Mouse (Mus musculus) G1E (cell line): ENCODE results near the gene Nop2. TPM values are rescaled to one million over a fixed set of nuclear protein-coding genes. Genes with fewer than 3 reads are reported as not detected.
A peak's percentile ranks its signal among the peaks of the same experiment; 100 is the strongest.

ENCODE experiments used
- ATAC-seq: 2 replicates; pipeline ENCODE4 v1.8.0; 2016; ENCODE audit warnings: mild to moderate bottlenecking; ENCODE audit not compliant: insufficient number of reproducible peaks, poor library complexity, low FRiP score, severe bottlenecking; ENCODE audit errors: extremely low read depth
- DNase-seq: peaks from one replicate; pipeline ENCODE4 v3.0.0; 2012; ENCODE audit warnings: low spot score
- H3K27me3 ChIP-seq: 2 replicates; pipeline ENCODE4 v1.6.1; 2012; ENCODE audit warnings: mild to moderate bottlenecking, low read length, inconsistent platforms; ENCODE audit not compliant: insufficient read depth
- H3K36me3 ChIP-seq: replicated peaks from 2 replicates; pipeline ENCODE3; 2012; ENCODE audit warnings: mild to moderate bottlenecking, inconsistent platforms
- H3K4me1 ChIP-seq: 2 replicates; pipeline ENCODE4 v1.6.1; 2012; ENCODE audit warnings: low read depth, low read length, inconsistent platforms, mixed read lengths; ENCODE audit not compliant: insufficient read depth
- H3K4me3 ChIP-seq: 2 replicates; pipeline ENCODE4 v1.5.1; 2012; ENCODE audit warnings: low read depth, mild to moderate bottlenecking, inconsistent platforms, low read length, moderate library complexity, mixed read lengths
- H3K9me3 ChIP-seq: replicated peaks from 2 replicates; pipeline ENCODE4 v1.6.1; 2012; ENCODE audit warnings: inconsistent platforms
- CTCF ChIP-seq: IDR thresholded peaks from 2 replicates; pipeline ENCODE4 v1.5.1; 2012; ENCODE audit warnings: low read depth, low read length, inconsistent platforms, mixed read lengths
- GATA1 ChIP-seq: IDR thresholded peaks from 2 replicates; pipeline ENCODE4 v1.6.1; 2012; ENCODE audit warnings: borderline replicate concordance, low read length, inconsistent platforms, mixed read lengths
- GATA2 ChIP-seq: IDR thresholded peaks from 2 replicates; pipeline ENCODE4 v1.6.1; 2012; ENCODE audit warnings: low read depth, low read length, inconsistent platforms, borderline replicate concordance
- POLR2AphosphoS5 ChIP-seq: IDR thresholded peaks from 2 replicates; pipeline ENCODE4 v1.6.1; 2012; ENCODE audit warnings: low read depth, low read length, inconsistent platforms; ENCODE audit not compliant: insufficient replicate concordance
- TAL1 ChIP-seq: conservative IDR thresholded peaks from 2 replicates; pipeline ENCODE4 v1.6.1; 2012; ENCODE audit warnings: low read depth, low read length, inconsistent platforms, mixed read lengths
- polyA plus RNA-seq: library from polyadenylated mRNA; stranded (reverse); fragments of >175 nt; gene quantifications from 2 replicates; pipeline ENCODE4 v1.2.3, GENCODE M21; 2012
- total RNA-seq, 2 experiments: library from RNA; stranded (forward) in 1 of 2; stranded (reverse) in 1 of 2; fragments of 200-1000 nt in 1 of 2; fragments of >200 nt in 1 of 2; fragmentation: Nextera tagmentation in 1 of 2; gene quantifications; 2 replicates each; pipeline ENCODE4 v1.2.3; 2014 to 2017

Gene Nop2
- total and polyA plus RNA-seq, 3 experiments = 56.9 to 90.0 (median 87.7) TPM

DNA sequence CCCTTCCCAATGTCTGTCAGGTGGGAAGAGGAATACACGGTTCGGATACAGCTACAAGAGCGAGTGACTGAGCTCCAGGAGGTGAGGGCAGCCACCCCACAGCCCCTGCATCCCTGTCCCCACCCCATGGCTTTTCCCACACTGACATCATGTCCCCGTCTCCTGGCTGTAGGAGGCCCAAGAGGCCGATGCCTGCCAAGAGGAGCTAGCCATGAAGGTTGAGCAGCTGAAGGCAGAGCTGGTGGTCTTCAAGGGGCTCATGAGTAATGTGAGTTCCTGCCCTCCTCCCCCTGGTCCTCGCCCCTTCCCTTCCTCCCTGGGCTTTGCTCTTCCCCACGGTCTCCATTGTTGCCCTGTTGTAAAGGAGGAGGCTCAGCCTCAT, 17.9 kb downstream of the Nop2 start:
- no peaks in the 10 kb centered on the region for H3K27me3 ChIP-seq
- H3K36me3 ChIP-seq = peaks cover 87% of the 10 kb centered on the region
- no peaks in the 10 kb centered on the region for H3K9me3 ChIP-seq
- H3K4me1 ChIP-seq = peaks cover 83% of the 10 kb centered on the region
- no peak overlapping the region for H3K4me3 ChIP-seq
- DNase-seq (no peak), ATAC-seq (no peak)
- TF ChIP-seq GATA1 = no peak
- TF ChIP-seq TAL1 = no peak
- TF ChIP-seq CTCF = no peak
- no peak for TF ChIP-seq GATA2
- TF ChIP-seq POLR2AphosphoS5 = no peak

DNA sequence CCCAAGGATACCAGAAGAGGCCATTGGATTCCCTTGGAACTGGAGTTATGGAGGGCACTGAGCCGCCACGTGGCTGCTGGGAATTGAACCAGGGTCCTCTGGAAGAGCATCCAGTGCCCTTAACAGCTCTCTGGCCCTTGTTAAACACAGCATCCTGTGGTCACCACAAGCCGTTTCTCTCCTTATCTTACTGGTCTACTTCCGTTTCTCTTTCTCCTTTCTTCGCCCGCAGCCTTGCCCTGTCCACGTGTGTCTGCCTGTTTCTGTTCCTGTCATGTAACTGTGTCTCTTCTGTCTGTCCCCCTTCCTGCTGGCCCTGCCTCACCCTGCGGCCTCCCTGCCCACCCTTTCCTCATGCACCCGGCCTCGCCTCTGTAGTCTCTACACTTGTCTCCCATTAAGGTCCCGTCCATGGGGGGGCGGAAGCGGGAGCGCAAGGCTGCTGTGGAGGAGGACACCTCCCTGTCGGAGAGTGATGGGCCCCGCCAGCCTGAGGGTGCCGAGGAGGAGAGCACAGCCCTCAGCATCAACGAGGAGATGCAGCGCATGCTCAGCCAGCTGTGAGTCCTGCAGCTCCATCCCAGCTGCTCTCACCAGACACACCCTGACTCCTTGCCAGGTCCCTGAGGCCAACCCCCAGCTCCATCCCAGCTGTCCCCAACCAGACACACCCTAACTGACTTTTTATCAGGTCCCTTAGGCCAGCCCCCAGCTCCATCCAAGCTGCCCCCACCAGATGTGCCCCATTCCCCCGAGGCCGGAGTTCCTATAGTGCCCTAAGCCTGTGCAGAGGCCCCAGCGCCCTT, 20.7 kb downstream of the Nop2 start:
- peak; percentile 69 for ATAC-seq
- DNase-seq = peak; percentile 35
- Histone ChIP-seq H3K4me3 (peak overlapping the region; percentile 64; the same call in 1 of the 2 replicates), H3K27me3 (no peaks in the 10 kb centered on the region), H3K4me1 (peaks cover 80% of the 10 kb centered on the region), H3K36me3 (peaks cover 95% of the 10 kb centered on the region), H3K9me3 (no peaks in the 10 kb centered on the region)
- TF ChIP-seq POLR2AphosphoS5 = no peak
- TF ChIP-seq GATA2 = no peak
- TF ChIP-seq CTCF = no peak
- no peak for TF ChIP-seq GATA1
- no peak for TF ChIP-seq TAL1

DNA sequence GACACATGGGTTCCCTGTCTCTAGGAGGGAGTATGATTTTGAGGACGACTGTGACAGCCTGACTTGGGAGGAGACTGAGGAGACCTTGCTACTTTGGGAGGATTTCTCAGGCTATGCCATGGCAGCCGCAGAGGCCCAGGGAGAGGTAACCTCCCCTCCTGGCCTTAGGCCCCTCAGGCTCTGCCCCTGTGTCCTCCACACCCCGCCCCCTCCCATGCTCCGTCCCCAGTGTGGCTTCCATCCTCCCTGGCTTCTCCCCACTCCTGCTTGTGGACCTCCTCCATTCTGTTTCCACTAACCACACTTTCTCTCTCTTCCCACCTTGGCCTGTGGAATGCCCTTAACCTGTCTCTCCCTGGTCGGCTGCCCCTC, 21.3 kb downstream of the Nop2 start:
- ATAC-seq (no peak), DNase-seq (no peak)
- Histone ChIP-seq H3K27me3 (no peaks in the 10 kb centered on the region), H3K9me3 (no peaks in the 10 kb centered on the region), H3K4me1 (peaks cover 76% of the 10 kb centered on the region), H3K36me3 (peaks cover 95% of the 10 kb centered on the region), H3K4me3 (peak overlapping the region; percentile 64; the same call in 1 of the 2 replicates)
- TF ChIP-seq CTCF (no peak), POLR2AphosphoS5 (no peak), GATA1 (no peak), TAL1 (no peak), GATA2 (no peak)

DNA sequence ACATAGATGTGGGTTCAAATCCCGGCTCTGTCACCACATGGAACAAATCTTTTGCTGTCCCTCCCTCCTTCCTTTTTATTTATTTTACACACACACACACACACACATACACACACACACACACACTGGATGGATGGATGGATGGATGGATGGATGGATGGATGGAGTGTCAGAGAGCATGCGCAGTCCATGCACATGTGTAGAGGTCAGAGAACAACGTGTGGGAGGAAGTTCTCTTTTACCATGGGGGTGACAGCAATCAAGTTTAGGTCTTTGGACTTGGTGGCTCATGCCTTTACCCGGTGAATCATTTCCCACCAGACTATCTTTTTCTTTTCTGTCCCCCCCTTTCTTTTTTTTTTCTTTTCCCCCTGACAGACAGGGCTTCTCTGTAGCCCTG, 22.0 kb downstream of the Nop2 start:
- Histone ChIP-seq H3K36me3 (peaks cover 92% of the 10 kb centered on the region), H3K27me3 (no peaks in the 10 kb centered on the region), H3K4me3 (no peak overlapping the region), H3K4me1 (peaks cover 71% of the 10 kb centered on the region), H3K9me3 (no peaks in the 10 kb centered on the region)
- no peak for ATAC-seq
- TF ChIP-seq CTCF = no peak
- TF ChIP-seq GATA1 = no peak
- TF ChIP-seq TAL1 = no peak
- no peak for TF ChIP-seq POLR2AphosphoS5
- no peak for TF ChIP-seq GATA2
- no peak for DNase-seq

DNA sequence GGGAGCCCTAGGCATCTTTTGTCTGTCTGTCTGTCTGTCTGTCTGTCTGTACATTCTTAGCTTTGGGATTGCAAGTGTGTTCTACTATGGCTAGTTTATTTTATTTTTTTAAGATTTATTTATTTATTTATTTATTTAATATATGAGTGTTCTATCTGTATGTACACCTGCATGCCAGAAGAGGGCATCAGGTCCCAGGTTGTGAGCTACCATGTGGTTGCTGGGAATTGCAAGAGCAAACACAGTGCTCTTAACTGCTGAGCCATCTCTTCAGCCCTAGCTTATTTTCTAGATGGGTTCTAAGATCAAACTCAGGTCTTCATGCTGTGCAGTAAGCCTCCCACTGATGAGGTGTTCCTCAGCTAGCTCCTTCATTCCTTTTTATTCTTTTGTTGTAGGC, 22.8 kb downstream of the Nop2 start:
- DNase-seq (no peak), ATAC-seq (no peak)
- no peaks in the 10 kb centered on the region for H3K9me3 ChIP-seq
- TF ChIP-seq GATA1 (no peak), CTCF (no peak), TAL1 (no peak), POLR2AphosphoS5 (no peak), GATA2 (no peak)
- H3K27me3 ChIP-seq = no peaks in the 10 kb centered on the region
- peaks cover 92% of the 10 kb centered on the region for H3K36me3 ChIP-seq
- H3K4me1 ChIP-seq = peaks cover 71% of the 10 kb centered on the region
- no peak overlapping the region for H3K4me3 ChIP-seq

DNA sequence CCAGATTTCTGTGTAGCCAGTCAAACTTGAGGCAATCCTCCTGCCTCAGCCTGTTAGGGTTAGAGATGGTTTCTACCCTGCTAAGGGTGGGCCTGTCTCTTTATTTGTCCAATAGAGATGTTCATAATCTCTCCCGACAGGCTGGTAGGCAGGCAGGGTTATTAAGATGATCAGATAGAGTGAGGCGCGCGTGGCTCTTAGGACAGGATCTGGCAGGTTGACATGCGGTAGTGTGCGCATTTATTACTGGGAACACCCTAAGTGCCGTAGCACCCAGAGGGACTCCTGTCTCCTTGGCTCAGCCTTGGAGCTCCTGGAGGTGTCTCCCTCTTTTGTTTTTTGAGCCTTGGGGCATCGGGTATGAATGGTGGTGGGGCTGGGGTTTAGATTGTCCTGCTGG, 23.6 kb downstream of the Nop2 start:
- TF ChIP-seq CTCF = no peak
- DNase-seq = no peak
- H3K9me3 ChIP-seq = no peaks in the 10 kb centered on the region
- ATAC-seq = no peak
- H3K27me3 ChIP-seq = no peaks in the 10 kb centered on the region
- no peak overlapping the region for H3K4me3 ChIP-seq
- H3K4me1 ChIP-seq = peaks cover 73% of the 10 kb centered on the region
- peaks cover 94% of the 10 kb centered on the region for H3K36me3 ChIP-seq
